11 mouse cellular contexts compared by ENCODE assay signal in the genomic region with DNA sequence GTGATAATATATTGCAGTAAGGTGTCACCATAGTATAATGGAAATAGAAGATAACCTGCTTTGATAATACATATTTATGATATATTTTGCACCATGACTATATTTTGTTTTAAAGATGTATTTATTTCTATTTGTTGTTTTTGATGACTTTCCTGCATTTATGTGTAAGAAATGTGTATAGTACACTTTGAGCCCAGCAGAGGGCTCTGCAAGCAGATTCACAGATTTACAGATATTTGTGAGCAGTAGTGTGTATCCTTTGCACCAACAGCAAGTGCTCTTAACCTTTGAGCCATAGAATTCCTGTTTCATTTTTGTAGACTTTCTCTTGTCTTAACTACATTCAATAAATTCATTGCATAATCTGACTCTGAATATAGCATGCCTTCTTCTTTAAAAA. TPM values are rescaled to one million over a fixed set of nuclear protein-coding genes. Genes with fewer than 3 reads are reported as not detected.
"Had no signal": no experiment of that assay in that cellular context is flagged by ENCODE, and none has a peak within 500 bp of the region (broad histone marks: within the 10 kb centered on the region; RNA-seq: fewer than 3 reads in every experiment).

No protein-coding gene starts in this region.

- H3K27me3 ChIP-seq: limb, embryonic 15.5 days; liver, embryonic 12.5 days; lung, embryonic 15.5 days; neural tube, embryonic 15.5 days had no signal

- H3K27ac ChIP-seq: limb, embryonic 15.5 days; liver, embryonic 12.5 days; lung, embryonic 15.5 days; neural tube, embryonic 15.5 days had no signal

- ATAC-seq: liver, embryonic 12.5 days had no signal

- H3K4me2 ChIP-seq: limb, embryonic 15.5 days; liver, embryonic 12.5 days; lung, embryonic 15.5 days; neural tube, embryonic 15.5 days had no signal

- H3K4me3 ChIP-seq: limb, embryonic 15.5 days; liver, embryonic 12.5 days; lung, embryonic 15.5 days; myocyte; neural tube, embryonic 15.5 days had no signal

- H3K4me1 ChIP-seq: limb, embryonic 15.5 days; liver, embryonic 12.5 days; lung, embryonic 15.5 days; neural tube, embryonic 15.5 days had no signal

- DNase-seq: kidney, adult 2 months; kidney, postnatal 36 days; right cerebral cortex, adult 18-20 months; right cerebral cortex, postnatal 25 days; thymus, postnatal 4 days had no signal

- H3K9me3 ChIP-seq: limb, embryonic 15.5 days; liver, embryonic 12.5 days; lung, embryonic 15.5 days; neural tube, embryonic 15.5 days had no signal

- H3K36me3 ChIP-seq: limb, embryonic 15.5 days; liver, embryonic 12.5 days; lung, embryonic 15.5 days; neural tube, embryonic 15.5 days had no signal

- H3K9ac ChIP-seq: limb, embryonic 15.5 days; liver, embryonic 12.5 days; lung, embryonic 15.5 days; neural tube, embryonic 15.5 days had no signal

RNA-seq across cellular contexts. Expression of a gene that starts 10.7 kb away (rescaled TPM):
- polyA plus RNA-seq: kidney, adult 2 months; myocyte; small intestine, adult 2 months had no signal
